Mouse (Mus musculus) brain, embryonic 14.5 days (tissue): ENCODE measurements at regions not wholly inside any gene's neighbourhood (a gene's known extent, or its start where the extent isn't known, plus 50 kb on each side); places are given as distances from the start of the nearest gene placed in this dataset.

Experiments used
- DNase-seq: peaks from one replicate; pipeline ENCODE4 v3.0.0-alpha.2; 2011; ENCODE audit warnings: low read depth
- CTCF ChIP-seq: fragments of 200-500 bp; IDR thresholded peaks from 2 replicates; pipeline ENCODE4 v1.5.1; 2012; ENCODE audit warnings: inconsistent platforms, mild to moderate bottlenecking, moderate library complexity, borderline replicate concordance; ENCODE audit not compliant: insufficient read depth, insufficient read length; ENCODE audit errors: extremely low read depth
- POLR2A ChIP-seq: fragments of 200-500 bp; IDR thresholded peaks from 2 replicates; pipeline ENCODE4 v1.6.1; 2012; ENCODE audit warnings: mild to moderate bottlenecking, inconsistent platforms, borderline replicate concordance; ENCODE audit not compliant: poor library complexity, insufficient read depth, insufficient read length, severe bottlenecking; ENCODE audit errors: extremely low read depth

DNA sequence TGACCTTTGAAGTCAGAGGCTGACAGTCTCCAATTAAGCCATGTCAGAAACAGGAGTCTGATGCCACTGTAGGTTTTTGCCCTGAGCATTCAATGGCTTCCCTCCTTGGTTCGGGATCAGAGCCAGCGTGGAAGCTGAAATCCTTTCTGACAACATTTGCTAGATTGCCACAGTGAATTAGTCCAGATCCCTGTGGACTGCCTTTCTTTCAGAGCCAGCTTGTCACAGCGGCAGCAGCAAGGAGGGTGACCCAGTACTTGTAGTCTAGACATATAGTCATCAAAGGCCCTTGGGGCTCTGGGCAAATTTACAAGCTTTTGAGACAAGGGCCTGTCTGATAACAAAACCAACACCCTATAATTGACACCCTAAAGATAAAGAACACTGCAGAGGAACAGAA is 86.5 kb upstream of the Map3k7 start:
- TF ChIP-seq CTCF (no peak), POLR2A (no peak)
- peak; percentile 73 for DNase-seq

DNA sequence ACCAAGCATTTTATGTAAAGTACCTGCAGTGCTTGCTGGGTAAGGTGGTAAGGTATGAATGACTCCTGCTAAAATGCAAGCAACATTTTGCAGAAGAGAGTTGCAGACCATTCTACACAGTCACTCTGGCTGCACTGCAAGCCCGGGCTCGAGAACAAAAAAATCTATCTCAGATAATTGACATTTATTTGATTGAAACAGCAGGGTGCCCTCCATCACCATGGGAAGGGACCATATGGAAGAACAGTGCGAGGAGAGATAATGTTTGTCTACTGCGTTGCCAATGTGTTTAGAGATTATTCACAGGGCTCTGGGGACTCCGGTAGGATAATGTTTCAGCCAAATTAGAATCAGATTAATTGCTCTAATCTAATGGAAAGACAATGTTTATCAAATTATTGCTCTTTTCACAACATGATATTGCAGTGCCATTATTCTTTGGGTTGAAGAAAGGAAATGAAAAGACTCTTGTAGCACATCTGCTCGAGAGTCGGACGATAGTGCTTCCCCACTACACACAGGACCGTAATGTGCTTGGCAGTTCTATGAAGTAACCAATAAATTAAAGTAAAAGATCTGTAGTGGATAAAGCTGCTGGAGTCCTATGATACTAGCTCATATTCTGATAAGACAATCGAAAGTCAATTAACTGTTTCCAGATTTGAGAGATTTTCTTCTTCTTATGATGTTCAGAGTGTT is 85.3 kb upstream of the Map3k7 start:
- TF ChIP-seq POLR2A (no peak), CTCF (no peak)
- peak; percentile 87 for DNase-seq

DNA sequence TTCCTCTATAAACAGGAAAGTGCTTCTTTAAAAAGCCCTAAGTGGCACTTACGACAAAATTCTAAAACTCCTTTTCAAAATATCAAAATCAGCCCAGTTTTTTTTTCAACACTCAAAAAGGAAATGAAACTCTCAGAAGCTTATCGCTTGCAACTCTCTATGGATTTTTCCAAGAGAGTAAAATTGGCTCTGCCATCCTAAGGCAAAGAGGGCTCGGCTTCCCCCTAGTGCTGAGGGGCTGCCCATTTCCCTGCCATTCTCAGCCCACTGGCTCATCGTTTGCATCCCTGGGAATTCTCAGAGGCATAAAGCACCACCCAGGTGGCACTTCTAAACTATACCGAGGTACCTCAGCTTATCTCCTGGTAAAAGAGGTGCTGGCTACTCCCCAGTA is 84.7 kb upstream of the Map3k7 start:
- DNase-seq: peak; percentile 55
- no peak for TF ChIP-seq POLR2A
- peak; percentile 14; the same call in 1 of the 2 replicates for TF ChIP-seq CTCF

DNA sequence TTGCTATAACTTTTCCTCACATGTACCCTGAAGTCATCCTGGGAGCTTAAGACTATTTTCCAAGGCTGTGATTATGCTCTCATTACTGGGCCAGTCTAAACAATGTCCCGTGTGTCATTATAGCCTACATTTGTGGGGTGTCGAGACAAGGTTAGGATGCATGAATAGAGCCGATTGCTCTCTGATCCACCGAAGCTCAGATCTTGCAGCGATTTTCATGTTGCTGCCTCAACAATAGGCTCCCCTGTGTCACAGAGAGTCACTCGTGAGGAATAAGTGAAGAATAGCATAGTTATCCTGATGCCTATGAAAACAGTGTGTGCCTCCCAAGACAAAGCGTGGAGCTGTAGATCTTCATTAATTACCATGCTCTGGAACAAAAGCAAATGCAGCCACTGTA is 83.7 kb upstream of the Map3k7 start:
- peak; percentile 77 for DNase-seq
- no peak for TF ChIP-seq CTCF
- TF ChIP-seq POLR2A: no peak

DNA sequence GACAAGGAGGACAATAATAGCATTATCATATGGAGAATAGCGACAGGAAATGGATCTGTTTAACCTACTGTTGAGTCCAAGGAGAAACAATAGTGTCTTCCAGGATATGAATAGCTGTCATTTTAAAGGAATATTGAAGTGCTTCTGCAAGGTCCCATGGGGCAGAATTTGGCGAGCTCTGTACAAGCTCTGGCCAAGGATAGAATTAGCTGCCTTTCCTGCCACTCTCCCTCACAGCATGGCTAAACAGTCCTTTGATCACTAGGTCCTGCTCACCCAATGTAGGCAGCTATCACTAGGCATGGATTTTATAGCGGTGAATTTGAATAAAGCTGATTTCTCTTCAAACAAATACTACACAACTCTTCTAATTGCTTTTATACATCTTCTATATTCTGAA is 74.2 kb upstream of the Map3k7 start:
- peak; percentile 56 for DNase-seq
- TF ChIP-seq POLR2A (no peak), CTCF (no peak)

DNA sequence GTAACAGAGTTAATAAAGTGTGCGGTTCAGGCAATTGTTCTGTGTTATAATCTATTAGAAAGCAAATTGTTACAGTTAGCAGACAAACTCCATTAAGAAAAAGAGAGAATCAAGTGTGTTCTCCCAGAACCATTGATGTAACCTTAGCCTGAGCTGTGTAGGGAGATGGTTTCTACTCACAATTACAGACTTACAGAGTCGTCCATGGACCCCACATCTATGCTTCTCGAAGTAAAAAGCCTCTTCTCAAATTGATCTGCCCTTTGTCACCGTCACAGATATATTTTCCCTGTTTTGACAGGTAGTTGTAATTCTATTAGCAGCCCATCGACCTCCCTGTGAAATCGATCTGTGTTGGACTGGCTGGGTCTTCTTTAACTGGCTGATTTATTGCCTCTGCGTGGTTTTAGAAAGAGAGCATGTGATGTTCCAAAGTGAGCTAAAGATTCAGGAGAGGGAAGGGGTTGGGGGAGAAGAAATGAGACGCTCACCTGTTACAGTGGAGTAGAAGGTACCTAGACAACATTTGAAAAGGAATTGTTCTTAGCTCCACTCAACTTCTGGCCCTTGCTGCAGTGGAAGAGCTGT is 54.7 kb upstream of the Map3k7 start:
- no peak for TF ChIP-seq CTCF
- TF ChIP-seq POLR2A: no peak
- no peak for DNase-seq
